Mouse (Mus musculus) kidney, embryonic 14.5 days (tissue): ENCODE measurements around the gene Il5. TPM values are rescaled to one million over a fixed set of nuclear protein-coding genes. Genes with fewer than 3 reads are reported as not detected.
A peak's percentile ranks its signal among the peaks of the same experiment; 100 is the strongest.

Experiments used
- ATAC-seq: fragments of 200-750 bp; cut with Nextera tagmentation; 2 replicates; pipeline ENCODE4 v1.8.0; 2017; ENCODE audit warnings: moderate number of reproducible peaks, mild to moderate bottlenecking, moderate TSS enrichment, moderate library complexity; ENCODE audit not compliant: low FRiP score, low TSS enrichment
- H3K27ac ChIP-seq: fragments of 300-500 bp; sonication (generic); 2 replicates; pipeline ENCODE4 v1.5.1; 2014; ENCODE audit warnings: low read depth, mild to moderate bottlenecking, low read length, moderate library complexity, mixed read lengths
- H3K27me3 ChIP-seq: fragments of 300-500 bp; sonication (generic); 2 replicates; pipeline ENCODE4 v1.6.1; 2014; ENCODE audit warnings: mild to moderate bottlenecking, low read length; ENCODE audit not compliant: control insufficient read depth, insufficient read depth
- H3K36me3 ChIP-seq: fragments of 300-500 bp; sonication (generic); 2 replicates; pipeline ENCODE4 v1.6.1; 2014; ENCODE audit warnings: low read length, mixed read lengths; ENCODE audit not compliant: control insufficient read depth, insufficient read depth
- H3K4me1 ChIP-seq: fragments of 300-500 bp; sonication (generic); 2 replicates; pipeline ENCODE4 v1.6.1; 2014; ENCODE audit warnings: low read length, mixed read lengths; ENCODE audit not compliant: control insufficient read depth, insufficient read depth
- H3K4me2 ChIP-seq: fragments of 300-500 bp; sonication (generic); replicated peaks from 2 replicates; pipeline ENCODE4 v1.6.1; 2014; ENCODE audit warnings: low read depth, mild to moderate bottlenecking, low read length
- H3K4me3 ChIP-seq: fragments of 300-500 bp; sonication (generic); 2 replicates; pipeline ENCODE4 v1.5.1; 2014; ENCODE audit warnings: mild to moderate bottlenecking, low read length
- H3K9ac ChIP-seq: fragments of 300-500 bp; sonication (generic); 2 replicates; pipeline ENCODE4 v1.6.1; 2014; ENCODE audit warnings: low read depth, mild to moderate bottlenecking, low read length, moderate library complexity
- H3K9me3 ChIP-seq: fragments of 300-500 bp; sonication (generic); 2 replicates; pipeline ENCODE4 v1.6.1; 2016; ENCODE audit warnings: low read length; ENCODE audit not compliant: control insufficient read depth
- WGBS: fragments of 180-500 bp; shearing (Covaris S2); extraction: QIAGEN DNeasy Blood & Tissue Kit; methylation state at CpG from one replicate; pipeline ENCODE4 v1.1.7; 2014; 5-methylcytosine and 5-hydroxymethylcytosine counted together
- polyA plus RNA-seq: library from polyadenylated mRNA; unstranded; fragments of >200 nt; fragmentation: Nextera tagmentation; extraction: Ambion mirVana; gene quantifications from 2 replicates; pipeline ENCODE4 v1.2.1, GENCODE M21; 2014

Gene Il5
- polyA plus RNA-seq, 1 experiment from 2014 or later = not detected

GRCm38 (mm10) chr11:53762827-53763495 lies 42.4 kb downstream of the Il5 start:
- Histone ChIP-seq H3K27ac (peak overlapping the region; percentile 91), H3K4me3 (peak overlapping the region; percentile 32), H3K4me1 (peaks cover 42% of the 10 kb centered on the region), H3K27me3 (no peaks in the 10 kb centered on the region), H3K9me3 (no peaks in the 10 kb centered on the region), H3K36me3 (no peaks in the 10 kb centered on the region), H3K4me2 (peak overlapping the region; percentile 64), H3K9ac (peak overlapping the region; percentile 58)
- 5% methylated on average over 23 of the region's 23 CpGs for WGBS
- peak; percentile 32 for ATAC-seq

- H3K9ac ChIP-seq = peak overlapping the region; percentile 58; the same call in 1 of the 2 replicates
- peak overlapping the region; percentile 64 for H3K4me2 ChIP-seq
- peak overlapping the region; percentile 32 for H3K4me3 ChIP-seq
- no peaks in the 10 kb centered on the region for H3K27me3 ChIP-seq
- ATAC-seq = peak; percentile 75
- peaks cover 39% of the 10 kb centered on the region for H3K4me1 ChIP-seq
- H3K36me3 ChIP-seq = no peaks in the 10 kb centered on the region
- H3K9me3 ChIP-seq = no peaks in the 10 kb centered on the region
- under 1% methylated on average over 33 of the region's 33 CpGs for WGBS
- peak overlapping the region; percentile 91 for H3K27ac ChIP-seq
These were observed 43.0 kb downstream of the Il5 start for GRCm38 (mm10) chr11:53763496-53764140.

GRCm38 (mm10) chr11:53764581-53764980 lies 44.0 kb downstream of the Il5 start:
- 57% methylated on average over 5 of the region's 5 CpGs for WGBS
- Histone ChIP-seq H3K4me3 (no peak overlapping the region), H3K27me3 (no peaks in the 10 kb centered on the region), H3K4me1 (peaks cover 35% of the 10 kb centered on the region), H3K36me3 (no peaks in the 10 kb centered on the region), H3K9ac (no peak overlapping the region), H3K4me2 (no peak overlapping the region), H3K9me3 (no peaks in the 10 kb centered on the region), H3K27ac (peak overlapping the region; percentile 91; the same call in 1 of the 2 replicates)
- ATAC-seq = no peak

- H3K36me3 ChIP-seq = peaks cover 2% of the 10 kb centered on the region
- ATAC-seq = no peak
- no peak overlapping the region for H3K27ac ChIP-seq
- no peak overlapping the region for H3K4me2 ChIP-seq
- no peaks in the 10 kb centered on the region for H3K27me3 ChIP-seq
- 72% methylated on average over 13 of the region's 13 CpGs for WGBS
- H3K4me1 ChIP-seq = peaks cover 16% of the 10 kb centered on the region
- H3K9me3 ChIP-seq = no peaks in the 10 kb centered on the region
- H3K4me3 ChIP-seq = no peak overlapping the region
- no peak overlapping the region for H3K9ac ChIP-seq
These were observed 48.0 kb downstream of the Il5 start for GRCm38 (mm10) chr11:53768422-53769184.

- Histone ChIP-seq H3K9ac (no peak overlapping the region), H3K4me2 (peak overlapping the region; percentile 86), H3K27me3 (no peaks in the 10 kb centered on the region), H3K9me3 (no peaks in the 10 kb centered on the region), H3K36me3 (peaks cover 8% of the 10 kb centered on the region), H3K4me3 (peak overlapping the region; percentile 78), H3K4me1 (peaks cover 10% of the 10 kb centered on the region; the same call in 1 of the 2 replicates), H3K27ac (no peak overlapping the region)
- no peak for ATAC-seq
- WGBS = 46% methylated on average over 12 of the region's 12 CpGs
These were observed 48.6 kb downstream of the Il5 start for GRCm38 (mm10) chr11:53769185-53769576.

- H3K4me2 ChIP-seq = peak within 1 kb of the TSS; percentile 86
- peaks cover 10% of the 10 kb centered on the region; the same call in 1 of the 2 replicates for H3K4me1 ChIP-seq
- no peaks in the 10 kb centered on the region for H3K27me3 ChIP-seq
- H3K4me3 ChIP-seq = peak within 1 kb of the TSS; percentile 78
- H3K36me3 ChIP-seq = peaks cover 13% of the 10 kb centered on the region
- peak within 1 kb of the TSS; percentile 12; the same call in 1 of the 2 replicates for H3K27ac ChIP-seq
- H3K9me3 ChIP-seq = no peaks in the 10 kb centered on the region
- ATAC-seq = peak; percentile 95
- under 1% methylated on average over 40 of the region's 40 CpGs for WGBS
- H3K9ac ChIP-seq = peak within 1 kb of the TSS; percentile 72
These were observed 49.1 kb downstream of the Il5 start, which contains the start of gene Irf1 for GRCm38 (mm10) chr11:53769760-53770124. Irf1 (plus strand) TSS chr11:53770014.

GRCm38 (mm10) chr11:53770125-53770791 lies 49.7 kb downstream of the Il5 start:
- under 1% methylated on average over 74 of the region's 75 CpGs for WGBS
- peak overlapping the region; percentile 78 for H3K4me3 ChIP-seq
- peak; percentile 80 for ATAC-seq

GRCm38 (mm10) chr11:53771001-53771744 lies 50.6 kb downstream of the Il5 start:
- Histone ChIP-seq H3K4me3 (peak overlapping the region; percentile 78), H3K9ac (no peak overlapping the region)
- WGBS = 90% methylated on average over 11 of the region's 11 CpGs

More at GRCm38 (mm10) chr11:53770125-53770791, 49.7 kb downstream of the Il5 start:
- Histone ChIP-seq H3K4me2 (peak overlapping the region; percentile 86), H3K27ac (peak overlapping the region; percentile 12; the same call in 1 of the 2 replicates), H3K36me3 (peaks cover 17% of the 10 kb centered on the region), H3K27me3 (no peaks in the 10 kb centered on the region), H3K9me3 (no peaks in the 10 kb centered on the region), H3K9ac (peak overlapping the region; percentile 72), H3K4me1 (peaks cover 10% of the 10 kb centered on the region; the same call in 1 of the 2 replicates)

More at GRCm38 (mm10) chr11:53771001-53771744, 50.6 kb downstream of the Il5 start:
- Histone ChIP-seq H3K9me3 (no peaks in the 10 kb centered on the region), H3K4me2 (peak overlapping the region; percentile 86), H3K27me3 (no peaks in the 10 kb centered on the region), H3K27ac (no peak overlapping the region), H3K36me3 (peaks cover 24% of the 10 kb centered on the region), H3K4me1 (peaks cover 10% of the 10 kb centered on the region; the same call in 1 of the 2 replicates)
- ATAC-seq = no peak
